Mouse (Mus musculus) adrenal gland, postnatal 36 days (tissue): Measurements from ENCODE around the gene Med28. TPM values are rescaled to one million over a fixed set of nuclear protein-coding genes. Genes with fewer than 3 reads are reported as not detected.

Experiments used
- DNase-seq, 2 experiments: peaks; one replicate each; pipeline ENCODE4 v3.0.0; 2021; ENCODE audit warnings: mixed read lengths in 1 of 2
- long read RNA-seq, 2 experiments: library from polyadenylated mRNA; stranded (forward); transcript quantifications; one replicate each; pipeline ENCODE4 v2.0.0; 2021; ENCODE audit warnings: borderline sequencing depth in 2 of 2
- total RNA-seq, 2 experiments: library from RNA; stranded (reverse); gene quantifications; 2 replicates each; pipeline ENCODE4 v1.2.3; 2021

The Med28 gene
- 100 to 1,000 TPM in 1 of 2 experiments, 10 to 100 TPM in 1; 96.0 to 113 TPM for total RNA-seq
- long read RNA-seq, experiment 1, full-length matches to known transcripts = 162 of 163 reads
- long read RNA-seq, experiment 1, partial matches to known transcripts = 1 of 163 reads
- long read RNA-seq, experiment 1, other reads (novel, unspliced or antisense) = 0 of 163 reads
- long read RNA-seq, experiment 2, full-length matches to known transcripts = 62 of 67 reads
- long read RNA-seq, experiment 2, partial matches to known transcripts = 0 of 67 reads
- long read RNA-seq, experiment 2, other reads (novel, unspliced or antisense) = 5 of 67 reads

GRCm38 (mm10) chr5:45519960-45520808 lies at the start of gene Med28:
TSS of gene Med28 (plus strand) at chr5:45520229.
- peak; percentile 96 for DNase-seq

- peak; percentile 25 to 47 for DNase-seq
These were observed 47.1 kb upstream of the Med28 start for GRCm38 (mm10) chr5:45472880-45473450.

GRCm38 (mm10) chr5:45473521-45473920 lies 46.5 kb upstream of the Med28 start:
- DNase-seq = no peak

- peak; percentile 16 to 58 for DNase-seq
These were observed 45.8 kb upstream of the Med28 start for GRCm38 (mm10) chr5:45474215-45474614.

- no peak for DNase-seq
These were observed 45.3 kb upstream of the Med28 start for GRCm38 (mm10) chr5:45474758-45475157.

GRCm38 (mm10) chr5:45475771-45476170 lies 44.3 kb upstream of the Med28 start:
- no peak for DNase-seq

GRCm38 (mm10) chr5:45476288-45476687 lies 43.7 kb upstream of the Med28 start:
- DNase-seq = no peak

GRCm38 (mm10) chr5:45477601-45478000 lies 42.4 kb upstream of the Med28 start:
- DNase-seq = no peak

GRCm38 (mm10) chr5:45480066-45480465 lies 40.0 kb upstream of the Med28 start:
- DNase-seq = no peak

GRCm38 (mm10) chr5:45481125-45481524 lies 38.9 kb upstream of the Med28 start:
- DNase-seq = no peak

GRCm38 (mm10) chr5:45482607-45483006 lies 37.4 kb upstream of the Med28 start:
- no peak for DNase-seq

GRCm38 (mm10) chr5:45483654-45484053 lies 36.4 kb upstream of the Med28 start:
- no peak for DNase-seq

- no peak for DNase-seq
These were observed 28.3 kb upstream of the Med28 start for GRCm38 (mm10) chr5:45491776-45492175.

GRCm38 (mm10) chr5:45493191-45494092 lies 26.6 kb upstream of the Med28 start, which contains the start of gene Lap3:
TSS of gene Lap3 (plus strand) at chr5:45493374.
- peak; percentile 100 for DNase-seq

GRCm38 (mm10) chr5:45494093-45494755 lies 25.8 kb upstream of the Med28 start:
- DNase-seq = no peak

GRCm38 (mm10) chr5:45495429-45495975 lies 24.5 kb upstream of the Med28 start:
- DNase-seq = no peak

GRCm38 (mm10) chr5:45496042-45496441 lies 24.0 kb upstream of the Med28 start:
- no peak for DNase-seq

GRCm38 (mm10) chr5:45496479-45496878 lies 23.6 kb upstream of the Med28 start:
- DNase-seq = no peak

- DNase-seq = no peak
These were observed 23.0 kb upstream of the Med28 start for GRCm38 (mm10) chr5:45496930-45497550.

GRCm38 (mm10) chr5:45497564-45497963 lies 22.5 kb upstream of the Med28 start:
- no peak for DNase-seq
